Mouse (Mus musculus): ENCODE results near the gene Kcnab2.

The Kcnab2 gene

GRCm38 (mm10) chr4:152477466-152478223 is at the start of gene Kcnab2:
Kcnab2 (minus strand) TSS chr4:152477871.
- DNase-seq (ENCODE audit: low spot score) = peak; percentile 99

GRCm38 (mm10) chr4:152520083-152520482 is 42.4 kb upstream of the Kcnab2 start:
- peak; percentile 78 for DNase-seq (ENCODE audit: low spot score)

- DNase-seq (ENCODE audit: low spot score) = no peak
These were observed 41.4 kb upstream of the Kcnab2 start for GRCm38 (mm10) chr4:152519106-152519505.

DNA sequence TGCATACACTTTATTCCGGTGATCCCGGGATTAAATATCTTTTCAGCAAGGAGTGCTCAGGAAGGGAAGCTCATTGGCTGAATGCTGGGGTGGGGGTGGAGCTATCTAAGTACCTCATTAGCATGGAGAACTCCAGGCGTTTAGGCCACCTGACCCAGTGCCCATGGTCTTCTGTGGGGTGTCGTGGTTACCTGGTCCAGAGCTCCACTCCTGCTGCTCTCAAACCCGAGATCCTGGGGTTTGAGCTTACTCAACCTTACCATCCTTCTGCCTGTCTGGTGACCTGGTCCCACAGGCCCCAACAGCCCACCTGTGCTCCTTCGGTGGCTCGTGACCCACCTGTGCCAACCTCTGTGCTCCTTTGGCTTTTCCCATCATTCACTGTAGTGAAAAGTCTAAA is 37.2 kb upstream of the Kcnab2 start:
- no peak for DNase-seq (ENCODE audit: low spot score)

DNA sequence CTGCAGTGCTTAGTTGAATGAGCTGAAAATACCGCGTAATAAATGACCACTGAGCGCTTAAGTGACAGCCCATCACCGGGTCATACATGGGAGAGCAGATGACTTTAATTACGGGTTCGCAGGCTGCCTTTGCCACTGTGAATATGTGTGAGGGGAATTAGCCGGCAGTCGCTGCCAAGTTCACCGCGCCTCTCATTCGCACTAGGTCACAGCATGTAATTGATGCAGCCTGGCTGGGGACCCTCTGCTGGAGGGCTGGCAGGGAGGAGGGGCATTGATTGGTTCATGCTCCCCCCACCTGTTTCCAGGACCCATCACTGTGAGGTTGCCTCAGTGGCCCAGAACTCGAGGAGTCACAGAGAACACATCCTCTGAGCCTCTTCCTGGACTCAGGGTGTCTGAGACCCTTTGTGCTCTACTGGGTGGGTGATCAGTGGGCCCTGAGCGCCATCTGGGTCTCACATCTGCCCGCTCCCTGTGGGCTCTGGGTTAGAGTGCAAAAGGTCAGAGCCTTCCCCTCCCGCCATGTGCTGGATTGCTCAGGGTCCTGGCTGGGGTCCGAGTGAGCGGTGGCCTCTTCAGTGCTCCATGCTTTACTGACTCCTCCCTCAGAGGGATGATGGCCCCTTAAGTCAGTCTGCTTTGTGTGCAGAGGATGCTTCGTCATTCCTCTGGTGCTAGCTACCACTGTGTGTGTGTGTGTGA is 34.7 kb upstream of the Kcnab2 start:
- DNase-seq (ENCODE audit: low spot score) = no peak

DNA sequence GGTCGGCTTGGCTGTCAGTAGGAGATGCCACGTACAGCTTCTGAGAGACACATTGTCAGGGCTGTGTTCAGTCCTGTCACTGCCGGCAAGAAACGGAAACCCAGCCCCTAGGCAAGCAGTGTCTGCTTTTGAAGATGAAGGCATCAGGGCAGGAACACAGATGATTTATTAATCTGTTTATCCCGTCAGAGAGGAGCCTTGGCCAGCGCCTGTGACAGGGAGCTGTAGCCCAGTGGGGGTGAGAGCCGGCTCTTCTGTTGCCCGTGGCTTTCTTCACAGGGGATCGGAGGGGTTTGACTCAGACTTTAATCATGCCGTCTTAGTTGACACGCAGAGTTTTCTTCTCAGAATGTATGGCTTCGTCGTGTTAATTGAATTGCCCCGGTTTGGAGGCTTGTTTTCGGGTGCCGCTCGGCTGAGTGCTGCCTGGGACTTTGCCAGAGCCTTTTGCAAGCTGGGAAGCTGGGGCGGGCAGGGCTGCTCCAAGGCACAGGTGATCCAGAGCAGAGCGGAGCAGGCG is 16.7 kb upstream of the Kcnab2 start:
- no peak for DNase-seq (ENCODE audit: low spot score)

GRCm38 (mm10) chr4:152491250-152491899 is 13.7 kb upstream of the Kcnab2 start:
- peak; percentile 89 for DNase-seq (ENCODE audit: low spot score)

DNA sequence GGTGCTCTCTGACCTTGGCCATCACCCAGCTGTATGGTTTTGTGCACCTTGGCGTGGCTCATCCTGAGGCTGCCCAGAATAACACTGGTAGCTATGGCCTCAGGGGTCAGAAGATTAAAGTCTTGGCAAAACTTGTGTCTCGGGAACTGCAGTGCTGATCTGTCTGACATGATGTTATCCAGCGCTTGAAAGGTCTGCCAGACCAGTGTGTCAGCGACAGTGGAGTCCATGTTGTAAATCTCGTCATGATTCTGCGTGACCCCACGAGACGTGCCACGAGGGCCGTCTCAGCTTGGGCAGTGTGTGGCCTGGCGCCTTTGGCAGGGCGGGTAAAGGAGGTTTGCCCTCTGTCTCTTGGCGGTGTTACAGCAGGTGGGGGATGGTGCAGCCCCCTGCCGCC is 12.6 kb upstream of the Kcnab2 start:
- DNase-seq (ENCODE audit: low spot score) = no peak

- no peak for DNase-seq (ENCODE audit: low spot score)
These were observed 10.4 kb upstream of the Kcnab2 start for GRCm38 (mm10) chr4:152488046-152488445.

DNA sequence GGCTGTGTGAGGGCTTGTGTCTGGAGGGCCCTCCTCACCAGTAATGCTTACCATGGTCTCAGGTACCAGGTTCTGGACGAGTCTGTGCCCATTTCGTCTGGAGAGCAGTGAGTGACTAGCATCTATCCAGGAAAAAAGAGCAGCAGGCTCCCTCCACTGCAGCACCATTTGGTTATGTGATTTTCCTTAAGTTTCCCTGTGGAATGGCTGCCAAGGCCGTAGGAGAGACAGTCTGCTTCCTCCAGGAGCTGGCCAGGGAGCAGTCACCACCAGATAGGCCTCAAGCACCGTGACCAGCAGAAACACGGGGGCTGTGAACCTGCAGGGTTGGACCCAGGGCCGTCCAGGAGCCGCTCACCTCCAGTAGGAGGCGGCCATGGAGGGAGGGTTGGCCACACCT is 2.8 kb upstream of the Kcnab2 start:
- DNase-seq (ENCODE audit: low spot score) = no peak

DNA sequence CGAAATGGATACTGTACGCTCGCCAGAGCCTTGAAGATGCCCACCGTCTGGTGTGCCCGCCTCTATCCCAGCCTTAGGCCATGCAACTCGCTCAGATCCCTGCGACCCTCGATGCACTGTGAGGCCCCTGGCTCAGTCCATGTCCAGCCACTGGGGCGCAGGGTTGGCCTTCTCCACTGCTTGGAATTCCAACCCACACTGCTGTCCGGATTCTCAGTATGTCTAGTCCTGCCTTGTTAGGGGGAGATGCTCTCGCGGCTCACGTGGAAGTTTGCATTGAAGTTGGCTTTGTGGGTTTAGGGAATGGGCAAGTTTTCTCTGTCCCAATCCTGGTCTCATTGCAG is 525 bp upstream of the Kcnab2 start:
- no peak for DNase-seq (ENCODE audit: low spot score)

- DNase-seq (ENCODE audit: low spot score) = no peak
These were observed 585 bp downstream of the Kcnab2 start for GRCm38 (mm10) chr4:152477106-152477465.

GRCm38 (mm10) chr4:152476427-152477023 is 1.1 kb downstream of the Kcnab2 start, which contains the start of gene Nphp4:
Nphp4 (plus strand) TSS chr4:152476706.
- no peak for DNase-seq (ENCODE audit: low spot score)

GRCm38 (mm10) chr4:152475941-152476340 is 1.7 kb downstream of the Kcnab2 start:
- no peak for DNase-seq (ENCODE audit: low spot score)

- no peak for DNase-seq (ENCODE audit: low spot score)
These were observed 9.7 kb downstream of the Kcnab2 start for GRCm38 (mm10) chr4:152467951-152468350.

- no peak for DNase-seq (ENCODE audit: low spot score)
These were observed 11.1 kb downstream of the Kcnab2 start for GRCm38 (mm10) chr4:152466601-152467000.

- DNase-seq (ENCODE audit: low spot score) = no peak
These were observed 12.6 kb downstream of the Kcnab2 start for GRCm38 (mm10) chr4:152465116-152465515.

GRCm38 (mm10) chr4:152463147-152463546 is 14.5 kb downstream of the Kcnab2 start:
- DNase-seq (ENCODE audit: low spot score) = no peak

GRCm38 (mm10) chr4:152462516-152462915 is 15.2 kb downstream of the Kcnab2 start:
- DNase-seq (ENCODE audit: low spot score) = no peak

- no peak for DNase-seq (ENCODE audit: low spot score)
These were observed 20.0 kb downstream of the Kcnab2 start for GRCm38 (mm10) chr4:152457673-152458072.

DNA sequence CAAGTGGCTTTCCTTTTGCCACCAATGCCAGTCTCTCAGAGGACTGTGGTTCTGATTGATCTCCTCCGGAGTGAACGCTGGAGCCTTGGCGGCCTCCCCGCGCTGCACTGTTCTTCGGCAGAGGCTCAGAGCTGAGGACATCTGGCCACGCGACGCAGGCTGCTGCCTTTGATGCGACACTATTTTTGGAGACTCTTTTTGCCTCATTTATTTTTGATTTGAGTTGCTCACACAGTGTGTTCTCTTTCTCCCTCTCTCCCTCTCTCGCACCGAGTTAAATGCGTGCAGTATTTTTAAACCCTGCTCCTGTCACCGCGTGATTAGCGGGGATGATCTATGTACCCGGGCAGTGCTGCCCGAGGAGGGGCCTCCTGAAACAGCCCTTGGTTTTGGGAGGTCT is 21.1 kb downstream of the Kcnab2 start:
- DNase-seq (ENCODE audit: low spot score) = no peak

DNA sequence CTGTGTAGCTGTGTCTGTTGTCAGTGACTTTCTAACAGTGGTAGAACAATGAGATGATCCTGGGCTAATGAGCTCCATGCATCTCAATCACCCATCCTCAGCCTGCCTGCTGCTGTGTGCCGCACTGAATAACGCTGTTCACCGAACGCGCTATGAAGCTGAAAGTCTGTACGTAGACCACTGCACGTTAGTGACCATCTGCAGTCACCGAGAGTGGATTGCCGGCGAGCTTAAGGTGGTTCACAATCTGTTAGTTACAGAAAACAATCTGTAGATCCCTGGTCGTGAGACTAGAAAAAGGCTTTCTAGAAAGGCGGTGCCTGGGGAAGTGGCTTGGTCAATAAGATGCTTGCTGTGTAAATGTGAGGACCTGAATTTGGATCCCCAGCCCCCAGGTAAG is 23.5 kb downstream of the Kcnab2 start:
- DNase-seq (ENCODE audit: low spot score) = no peak

DNA sequence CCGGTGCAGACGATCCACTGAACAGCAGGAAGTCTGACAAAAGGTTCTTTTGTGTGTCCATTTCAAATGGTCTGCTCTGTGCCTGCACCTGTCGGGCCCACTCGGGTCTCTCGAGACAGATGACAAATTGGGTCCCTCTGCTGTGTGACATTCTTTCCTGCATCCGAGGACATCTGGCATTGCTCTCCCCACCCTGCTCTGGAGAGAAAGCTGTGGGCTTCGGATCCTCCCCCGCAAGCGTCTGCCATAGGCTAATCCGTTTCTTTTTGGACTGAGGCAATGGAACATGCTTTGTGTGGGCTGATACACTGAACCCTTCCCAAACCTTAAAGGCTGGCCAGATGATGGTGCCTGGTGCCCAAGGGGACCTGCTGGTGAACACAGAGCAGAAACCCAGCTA is 24.6 kb downstream of the Kcnab2 start:
- no peak for DNase-seq (ENCODE audit: low spot score)

Data from testis, postnatal 10 days (tissue).